Mouse (Mus musculus) yolk sac, embryonic 10.5 days (tissue): Measurements from ENCODE around the gene Uri1.

ENCODE experiments used
- DNase-seq: peaks from one replicate; pipeline ENCODE4 v3.0.0-alpha.2; 2017; ENCODE audit warnings: low spot score

The Uri1 gene

GRCm38 (mm10) chr7:37918926-37919325 is 104.4 kb downstream of the Uri1 start:
- DNase-seq: no peak

- DNase-seq: no peak
Measured at GRCm38 (mm10) chr7:37916762-37917439, 106.5 kb downstream of the Uri1 start.

- no peak for DNase-seq
Measured at GRCm38 (mm10) chr7:37911802-37912122, 111.6 kb downstream of the Uri1 start.

- DNase-seq: no peak
Measured at GRCm38 (mm10) chr7:37911114-37911801, 112.1 kb downstream of the Uri1 start.

GRCm38 (mm10) chr7:37910161-37910560 is 113.2 kb downstream of the Uri1 start:
- no peak for DNase-seq
